In the genomic region with DNA sequence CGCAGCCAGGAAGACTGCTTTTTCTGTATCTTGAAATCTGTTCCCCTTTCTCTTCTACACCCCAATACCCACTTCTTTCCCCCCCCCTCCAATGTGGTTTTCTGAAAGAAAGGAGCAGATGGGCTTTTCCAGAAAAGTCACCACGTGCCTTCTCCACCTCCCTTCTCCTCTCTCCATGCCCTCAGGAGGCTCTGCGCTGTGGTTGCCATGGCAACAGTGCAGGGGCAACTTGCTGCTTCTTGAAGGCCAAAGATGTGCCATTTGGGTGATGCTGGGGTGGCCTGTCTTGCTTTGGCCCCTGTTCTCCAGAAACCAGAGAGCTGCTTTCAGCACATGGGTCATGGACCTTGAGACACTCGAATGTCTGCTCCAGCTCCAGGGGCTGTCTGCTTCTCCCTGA, we compare ENCODE assay signal across 14 mouse cellular contexts.
DNase-seq lines count a peak whose midpoint lies in the region; ATAC-seq lines count a peak whose summit lies in the region.
"Had no signal": no experiment of that assay in that cellular context is flagged by ENCODE, and none has a peak within 500 bp of the region (broad histone marks: within the 10 kb centered on the region; RNA-seq: fewer than 3 reads in every experiment).

No protein-coding gene starts in this region.

- WGBS in forebrain, embryonic 10.5 days = 72% methylated on average over 4 of the region's 4 CpGs
- 68% methylated on average over 4 of the region's 4 CpGs for WGBS in forebrain, embryonic 11.5 days

- no peak overlapping the region for H3K9ac ChIP-seq in forebrain, embryonic 11.5 days (ENCODE audit: low read length)
- H3K9ac ChIP-seq: intestine, embryonic 15.5 days; liver, embryonic 13.5 days; neural tube, embryonic 13.5 days had no signal

- no peak for ATAC-seq in forebrain, embryonic 11.5 days (replicated peaks; ENCODE audit: low FRiP score)
- ATAC-seq: intestine, embryonic 15.5 days had no signal

- H3K9me3 ChIP-seq in forebrain, embryonic 10.5 days = no peaks in the 10 kb centered on the region
- H3K9me3 ChIP-seq in forebrain, embryonic 11.5 days (ENCODE audit: control insufficient read depth, low read length) = no peaks in the 10 kb centered on the region
- H3K9me3 ChIP-seq: intestine, embryonic 15.5 days; limb, embryonic 10.5 days; liver, embryonic 13.5 days; neural tube, embryonic 13.5 days had no signal

- peak overlapping the region; percentile 56; the same call in 1 of the 2 replicates for H3K27ac ChIP-seq in forebrain, embryonic 10.5 days
- H3K27ac ChIP-seq in forebrain, embryonic 11.5 days (ENCODE audit: low read depth, low read length) = no peak overlapping the region
- H3K27ac ChIP-seq: gastrocnemius, adult 2 months; intestine, embryonic 15.5 days; limb, embryonic 10.5 days; liver, embryonic 13.5 days; neural tube, embryonic 13.5 days had no signal

- DNase-seq in forebrain, embryonic 10.5 days (ENCODE audit: extremely low spot score, low spot score) = no peak
- DNase-seq in forebrain, embryonic 11.5 days (ENCODE audit: low spot score) = no peak
- DNase-seq in layer of hippocampus, adult 9-11 months = peak; percentile 45
- DNase-seq in layer of hippocampus, postnatal 14 days (ENCODE audit: low spot score in 2 of 2) = no peak
- peak; percentile 25 for DNase-seq in ZHBTc4 (ENCODE audit: low read depth, low spot score)
- DNase-seq in mesoderm, embryonic 11.5 days (ENCODE audit: low read depth, low spot score) = peak; percentile 30
- no peak for DNase-seq in gastrocnemius, postnatal 4 days (ENCODE audit: low spot score in 2 of 2)
- DNase-seq: gastrocnemius, adult 2 months; heart, postnatal 10 days; liver, embryonic 13.5 days; lung, postnatal 10 days had no signal

- no peaks in the 10 kb centered on the region for H3K36me3 ChIP-seq in forebrain, embryonic 10.5 days (replicated peaks)
- H3K36me3 ChIP-seq in forebrain, embryonic 11.5 days (ENCODE audit: control insufficient read depth, insufficient read depth, low read length) = no peaks in the 10 kb centered on the region
- H3K36me3 ChIP-seq: intestine, embryonic 15.5 days; limb, embryonic 10.5 days; liver, embryonic 13.5 days; neural tube, embryonic 13.5 days had no signal

- H3K4me2 ChIP-seq in forebrain, embryonic 11.5 days (ENCODE audit: low read depth, low read length, severe bottlenecking) = no peak overlapping the region
- H3K4me2 ChIP-seq: intestine, embryonic 15.5 days; liver, embryonic 13.5 days; neural tube, embryonic 13.5 days had no signal

- H3K27me3 ChIP-seq in forebrain, embryonic 10.5 days (ENCODE audit: poor library complexity, severe bottlenecking) = 0 out of 2 replicates have a peak, but pooled peaks cover 6% of the 10 kb centered on the region
- H3K27me3 ChIP-seq in forebrain, embryonic 11.5 days (ENCODE audit: control insufficient read depth, insufficient read depth, low read length) = no peaks in the 10 kb centered on the region
- H3K27me3 ChIP-seq: intestine, embryonic 15.5 days; liver, embryonic 13.5 days; neural tube, embryonic 13.5 days had no signal

- H3K4me1 ChIP-seq in forebrain, embryonic 10.5 days = peaks cover 11% of the 10 kb centered on the region; the same call in 1 of the 2 replicates
- no peaks in the 10 kb centered on the region for H3K4me1 ChIP-seq in forebrain, embryonic 11.5 days (replicated peaks; ENCODE audit: control insufficient read depth, insufficient read depth, low read length)
- H3K4me1 ChIP-seq: intestine, embryonic 15.5 days; liver, embryonic 13.5 days had no signal

- no peak overlapping the region for H3K4me3 ChIP-seq in forebrain, embryonic 10.5 days
- H3K4me3 ChIP-seq in forebrain, embryonic 11.5 days (ENCODE audit: low read depth, low read length) = no peak overlapping the region
- H3K4me3 ChIP-seq: gastrocnemius, adult 2 months; intestine, embryonic 15.5 days; limb, embryonic 10.5 days; liver, embryonic 13.5 days; neural tube, embryonic 13.5 days had no signal

Comparison
In these comparisons a context has a peak if more than half of its experiments do, and no peak if none do; other contexts are left out.
1. DNase-seq: peak in layer of hippocampus, adult 9-11 months (single experiment), ZHBTc4 (single experiment) and mesoderm, embryonic 11.5 days (single experiment); none in forebrain, embryonic 10.5 days (single experiment), forebrain, embryonic 11.5 days (single experiment), layer of hippocampus, postnatal 14 days (0 of 2) and gastrocnemius, postnatal 4 days (0 of 2).